Mouse (Mus musculus) MEL (cell line): ENCODE measurements around the gene Med13l. TPM values are rescaled to one million over a fixed set of nuclear protein-coding genes. Genes with fewer than 3 reads are reported as not detected.

ENCODE experiments used
- DNase-seq: peaks from one replicate; pipeline ENCODE4 v3.0.0; 2011; ENCODE audit warnings: low read depth, low spot score
- H3K27ac ChIP-seq: 2 replicates; pipeline ENCODE4 v1.5.1; 2012; ENCODE audit warnings: low read depth, mild to moderate bottlenecking, control low read depth, low read length, moderate library complexity; ENCODE audit not compliant: control insufficient read depth
- H3K27me3 ChIP-seq, 2 experiments: fragments of 150-350 bp in 1 of 2; sonication (generic) in 1 of 2; 2 replicates each; pipeline ENCODE4 v1.6.1; 2012; ENCODE audit warnings: low read length in 2 of 2, mild to moderate bottlenecking in 2 of 2, improper control_type of control experiment in 1 of 2, moderate library complexity in 1 of 2; ENCODE audit not compliant: insufficient read depth in 2 of 2, control insufficient read depth in 1 of 2
- H3K36me3 ChIP-seq, 2 experiments: 2 replicates each; pipeline ENCODE4 v1.6.1; 2012 to 2014; ENCODE audit warnings: low read length in 2 of 2, improper control_type of control experiment in 1 of 2, inconsistent platforms in 1 of 2, mild to moderate bottlenecking in 1 of 2; ENCODE audit not compliant: insufficient read depth in 2 of 2, control insufficient read depth in 1 of 2
- H3K4me1 ChIP-seq, 2 experiments: fragments of 150-350 bp in 1 of 2; sonication (generic) in 1 of 2; 2 replicates each; pipeline ENCODE4 v1.6.1; 2012; ENCODE audit warnings: low read length in 2 of 2, improper control_type of control experiment in 1 of 2, mild to moderate bottlenecking in 1 of 2; ENCODE audit not compliant: insufficient read depth in 2 of 2, control insufficient read depth in 1 of 2
- H3K4me3 ChIP-seq, 2 experiments: fragments of 150-350 bp in 1 of 2; sonication (generic) in 1 of 2; 2 replicates each; pipeline ENCODE4 v1.5.1; 2012; ENCODE audit warnings: low read depth in 2 of 2, low read length in 2 of 2, mild to moderate bottlenecking in 2 of 2, moderate library complexity in 2 of 2, control low read depth in 1 of 2, improper control_type of control experiment in 1 of 2; ENCODE audit not compliant: control insufficient read depth in 1 of 2, insufficient read depth in 1 of 2
- H3K79me2 ChIP-seq: 2 replicates; pipeline ENCODE4 v1.6.1; 2012; ENCODE audit warnings: mild to moderate bottlenecking, low read length, moderate library complexity; ENCODE audit not compliant: control insufficient read depth, poor library complexity, insufficient read depth
- H3K9ac ChIP-seq: 2 replicates; pipeline ENCODE4 v1.6.1; 2012; ENCODE audit warnings: low read depth, mild to moderate bottlenecking, control low read depth, low read length, moderate library complexity; ENCODE audit not compliant: control insufficient read depth, poor library complexity, severe bottlenecking
- H3K9me3 ChIP-seq: fragments of 150-350 bp; sonication (generic); replicated peaks from 2 replicates; pipeline ENCODE4 v1.6.1; 2012; ENCODE audit warnings: mild to moderate bottlenecking, low read length, improper control_type of control experiment, moderate library complexity; ENCODE audit not compliant: insufficient read depth
- CHD1 ChIP-seq: IDR thresholded peaks from 2 replicates; pipeline ENCODE4 v1.6.1; 2012; ENCODE audit warnings: low read depth, mild to moderate bottlenecking, inconsistent platforms, low read length, improper control_type of control experiment
- CTCF ChIP-seq, 3 experiments: IDR thresholded peaks in 2 of 3; conservative IDR thresholded peaks in 1 of 3; 2 replicates each; pipeline ENCODE4 v1.5.1; 2011 to 2012; ENCODE audit warnings: low read length in 3 of 3, low read depth in 2 of 3, mild to moderate bottlenecking in 2 of 3, improper control_type of control experiment in 1 of 3, inconsistent platforms in 1 of 3, mixed read lengths in 1 of 3, moderate library complexity in 1 of 3; ENCODE audit not compliant: control insufficient read depth in 1 of 3, insufficient read depth in 1 of 3, poor library complexity in 1 of 3, severe bottlenecking in 1 of 3
- E2F4 ChIP-seq: IDR thresholded peaks from 2 replicates; pipeline ENCODE4 v1.6.1; 2011; ENCODE audit warnings: low read depth, low read length, improper control_type of control experiment, borderline replicate concordance
- ELF1 ChIP-seq: IDR thresholded peaks from 2 replicates; pipeline ENCODE4 v1.6.1; 2014; ENCODE audit warnings: low read depth, mild to moderate bottlenecking, inconsistent platforms, low read length, improper control_type of control experiment, moderate library complexity
- EP300 ChIP-seq, 2 experiments: IDR thresholded peaks; 2 replicates each; pipeline ENCODE4 v1.6.1; 2011; ENCODE audit warnings: improper control_type of control experiment in 2 of 2, low read length in 2 of 2, low read depth in 1 of 2, mild to moderate bottlenecking in 1 of 2
- ETS1 ChIP-seq: IDR thresholded peaks from 2 replicates; pipeline ENCODE4 v1.6.1; 2012; ENCODE audit warnings: low read depth, mild to moderate bottlenecking, inconsistent platforms, low read length, improper control_type of control experiment, moderate library complexity
- GABPA ChIP-seq: IDR thresholded peaks from 2 replicates; pipeline ENCODE4 v1.6.1; 2012; ENCODE audit warnings: low read depth, mild to moderate bottlenecking, inconsistent platforms, low read length, improper control_type of control experiment, moderate library complexity
- GATA1 ChIP-seq: IDR thresholded peaks from 2 replicates; pipeline ENCODE4 v1.6.1; 2011; ENCODE audit warnings: low read depth, low read length, improper control_type of control experiment
- JUND ChIP-seq: IDR thresholded peaks from 2 replicates; pipeline ENCODE4 v1.6.1; 2011; ENCODE audit warnings: low read depth, mild to moderate bottlenecking, improper control_type of control experiment, low read length
- MAFK ChIP-seq: IDR thresholded peaks from 2 replicates; pipeline ENCODE4 v1.6.1; 2011; ENCODE audit warnings: low read depth, mild to moderate bottlenecking, low read length, improper control_type of control experiment, borderline replicate concordance
- MAX ChIP-seq: IDR thresholded peaks from 2 replicates; pipeline ENCODE4 v1.6.1; 2011; ENCODE audit warnings: low read length, improper control_type of control experiment
- MAZ ChIP-seq: IDR thresholded peaks from 2 replicates; pipeline ENCODE4 v1.6.1; 2012; ENCODE audit warnings: low read depth, mild to moderate bottlenecking, inconsistent platforms, low read length, improper control_type of control experiment
- MEF2A ChIP-seq: IDR thresholded peaks from 2 replicates; pipeline ENCODE4 v1.6.1; 2014; ENCODE audit warnings: low read depth, mild to moderate bottlenecking, inconsistent platforms, low read length, improper control_type of control experiment; ENCODE audit not compliant: poor library complexity, insufficient replicate concordance, severe bottlenecking; ENCODE audit errors: extremely low read depth
- MYB ChIP-seq: IDR thresholded peaks from 2 replicates; pipeline ENCODE4 v1.6.1; 2011; ENCODE audit warnings: mild to moderate bottlenecking, low read depth, low read length, improper control_type of control experiment
- NELFE ChIP-seq: IDR thresholded peaks from 2 replicates; pipeline ENCODE4 v1.6.1; 2011; ENCODE audit warnings: low read depth, low read length, improper control_type of control experiment
- NRF1 ChIP-seq: IDR thresholded peaks from 2 replicates; pipeline ENCODE4 v1.6.1; 2014; ENCODE audit warnings: low read depth, mild to moderate bottlenecking, inconsistent platforms, low read length, improper control_type of control experiment, moderate library complexity; ENCODE audit not compliant: poor library complexity, insufficient read depth, severe bottlenecking
- POLR2AphosphoS5 ChIP-seq: IDR thresholded peaks from 2 replicates; pipeline ENCODE4 v1.6.1; 2012; ENCODE audit warnings: low read depth, borderline replicate concordance, mild to moderate bottlenecking, inconsistent platforms, low read length, moderate library complexity, mixed read lengths
- RAD21 ChIP-seq: IDR thresholded peaks from 2 replicates; pipeline ENCODE4 v1.6.1; 2011; ENCODE audit warnings: mild to moderate bottlenecking, low read depth, low read length, improper control_type of control experiment
- SMC3 ChIP-seq: IDR thresholded peaks from 2 replicates; pipeline ENCODE4 v1.6.1; 2011; ENCODE audit warnings: low read depth, low read length, improper control_type of control experiment
- UBTF ChIP-seq: IDR thresholded peaks from 2 replicates; pipeline ENCODE4 v1.6.1; 2012; ENCODE audit warnings: low read depth, mild to moderate bottlenecking, inconsistent platforms, low read length, improper control_type of control experiment, moderate library complexity, borderline replicate concordance; ENCODE audit not compliant: insufficient read depth
- USF1 ChIP-seq: IDR thresholded peaks from 2 replicates; pipeline ENCODE4 v1.6.1; 2014; ENCODE audit warnings: low read depth, mild to moderate bottlenecking, inconsistent platforms, low read length, improper control_type of control experiment, moderate library complexity
- polyA plus RNA-seq, 2 experiments: library from polyadenylated mRNA; stranded (reverse) in 1 of 2; unstranded in 1 of 2; fragments of >175 nt in 1 of 2; fragments of >200 nt in 1 of 2; gene quantifications; 2 replicates each; pipeline versions ENCODE4 v1.2.1 to v1.2.4; 2012; ENCODE audit warnings: low replicate concordance in 2 of 2, low read depth in 1 of 2; ENCODE audit not compliant: insufficient read length in 2 of 2, insufficient read depth in 1 of 2, missing spikeins in 1 of 2
- total RNA-seq: library from RNA; depleted of rRNA; stranded (reverse); fragments of 300-350 nt; gene quantifications from 2 replicates; pipeline ENCODE4 v1.2.3, GENCODE M21; 2012

Med13l gene
- total and polyA plus RNA-seq, 3 experiments = 13.4 to 16.1 TPM; not detected in 1

DNA sequence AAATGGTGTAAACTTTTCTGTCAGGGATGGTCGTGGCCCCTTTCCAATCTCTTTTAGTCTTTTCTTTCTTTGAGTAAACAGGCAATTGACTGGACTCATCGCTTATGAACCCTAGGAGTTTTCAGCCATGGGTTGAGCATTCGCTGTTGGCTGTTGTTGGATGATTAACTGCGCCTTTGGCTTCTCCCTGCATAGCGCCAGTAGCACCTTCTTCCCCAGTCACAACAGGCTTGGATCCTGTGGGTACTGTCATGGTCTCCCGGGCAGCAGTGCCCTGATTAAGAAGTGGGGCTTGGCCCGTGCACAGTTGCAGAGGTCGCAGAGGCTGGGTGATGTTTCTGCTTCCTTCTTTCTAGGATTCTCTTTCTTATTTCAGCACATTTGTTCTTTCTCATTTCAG lies 124.7 kb downstream of the Med13l start:
- H3K9ac ChIP-seq = no peak overlapping the region
- no peaks in the 10 kb centered on the region for H3K79me2 ChIP-seq
- no peak for TF ChIP-seq USF1
- TF ChIP-seq GABPA = no peak
- no peak for TF ChIP-seq CTCF (IDR thresholded peaks at IDR 0.05 in 2 of 3, conservative IDR thresholded peaks at IDR 0.05 in 1 of 3; ENCODE audit: control insufficient read depth in 1 of 3, insufficient read depth in 1 of 3, low read depth in 2 of 3, low read length in 3 of 3, poor library complexity in 1 of 3, severe bottlenecking in 1 of 3)
- no peak for TF ChIP-seq SMC3
- TF ChIP-seq E2F4 = no peak
- no peak for TF ChIP-seq MAZ
- TF ChIP-seq NRF1 = no peak
- no peak for TF ChIP-seq MYB
- TF ChIP-seq RAD21 = no peak
- TF ChIP-seq ELF1 = no peak
- no peak for TF ChIP-seq GATA1
- no peak for TF ChIP-seq MEF2A
- no peak for TF ChIP-seq JUND
- TF ChIP-seq CHD1 = no peak
- TF ChIP-seq NELFE = no peak
- TF ChIP-seq MAFK = no peak
- no peak for TF ChIP-seq POLR2AphosphoS5
- TF ChIP-seq ETS1 = no peak
- TF ChIP-seq UBTF = no peak
- no peak for TF ChIP-seq MAX
- H3K27ac ChIP-seq = no peak overlapping the region
- H3K4me3 ChIP-seq = no peak overlapping the region
- no peaks in the 10 kb centered on the region for H3K27me3 ChIP-seq
- no peaks in the 10 kb centered on the region; a peak in 1 of 4 replicates for H3K36me3 ChIP-seq
- no peaks in the 10 kb centered on the region for H3K9me3 ChIP-seq
- no peak for DNase-seq
- H3K4me1 ChIP-seq = no peaks in the 10 kb centered on the region

DNA sequence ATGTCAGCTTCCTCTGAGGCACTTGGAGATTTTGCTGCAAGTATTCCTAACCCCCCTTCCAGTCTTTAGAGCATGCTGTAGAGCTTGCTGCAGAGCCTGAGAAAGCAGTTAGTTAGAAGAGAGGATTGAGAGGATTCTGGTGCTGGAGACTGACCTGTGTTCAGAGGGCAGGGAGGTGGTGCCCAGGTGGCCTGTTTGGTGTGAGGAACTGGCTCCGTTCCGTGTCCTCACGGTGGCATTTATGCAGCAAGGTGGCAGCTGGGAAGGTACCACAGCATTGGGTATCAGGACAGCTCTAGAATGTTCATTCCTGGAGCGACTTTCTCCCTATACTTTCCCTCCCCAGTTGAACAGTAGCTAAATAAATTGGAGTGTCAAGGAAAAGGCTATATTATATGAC lies 125.5 kb downstream of the Med13l start:
- H3K79me2 ChIP-seq = no peaks in the 10 kb centered on the region
- H3K9ac ChIP-seq = no peak overlapping the region
- H3K9me3 ChIP-seq = no peaks in the 10 kb centered on the region
- H3K4me3 ChIP-seq = no peak overlapping the region
- no peak overlapping the region for H3K27ac ChIP-seq
- no peaks in the 10 kb centered on the region for H3K4me1 ChIP-seq
- TF ChIP-seq EP300 (IDR thresholded peaks at IDR 0.05; ENCODE audit: low read depth in 1 of 2, low read length in 2 of 2) (no peak), JUND (no peak), CHD1 (no peak), MAZ (no peak)
- H3K36me3 ChIP-seq = no peaks in the 10 kb centered on the region; a peak in 1 of 4 replicates
- H3K27me3 ChIP-seq = no peaks in the 10 kb centered on the region
- no peak for DNase-seq
